Mouse (Mus musculus): ENCODE data around the gene Ube2ql1.

Gene Ube2ql1

GRCm38 (mm10) chr13:69739759-69740135 is at the start of gene Ube2ql1:
Gene Ube2ql1, minus strand, starts transcription at chr13:69739889.
- DNase-seq (ENCODE audit: low spot score) = peak; percentile 81

GRCm38 (mm10) chr13:69788704-69789103 is 49.0 kb upstream of the Ube2ql1 start:
- DNase-seq (ENCODE audit: low spot score) = no peak

GRCm38 (mm10) chr13:69778221-69778620 is 38.5 kb upstream of the Ube2ql1 start:
- DNase-seq (ENCODE audit: low spot score) = no peak

GRCm38 (mm10) chr13:69772358-69772757 is 32.7 kb upstream of the Ube2ql1 start:
- DNase-seq (ENCODE audit: low spot score) = no peak

GRCm38 (mm10) chr13:69770538-69771456 is 31.1 kb upstream of the Ube2ql1 start:
- no peak for DNase-seq (ENCODE audit: low spot score)

- no peak for DNase-seq (ENCODE audit: low spot score)
Observed at GRCm38 (mm10) chr13:69768152-69768551, 28.5 kb upstream of the Ube2ql1 start.

- no peak for DNase-seq (ENCODE audit: low spot score)
Observed at GRCm38 (mm10) chr13:69764646-69765045, 25.0 kb upstream of the Ube2ql1 start.

GRCm38 (mm10) chr13:69761393-69761792 is 21.7 kb upstream of the Ube2ql1 start:
- peak; percentile 6 for DNase-seq (ENCODE audit: low spot score)

- no peak for DNase-seq (ENCODE audit: low spot score)
Observed at GRCm38 (mm10) chr13:69758979-69759378, 19.3 kb upstream of the Ube2ql1 start.

GRCm38 (mm10) chr13:69752875-69753274 is 13.2 kb upstream of the Ube2ql1 start:
- DNase-seq (ENCODE audit: low spot score) = no peak

- DNase-seq (ENCODE audit: low spot score) = no peak
Observed at GRCm38 (mm10) chr13:69751510-69751909, 11.8 kb upstream of the Ube2ql1 start.

- DNase-seq (ENCODE audit: low spot score) = no peak
Observed at GRCm38 (mm10) chr13:69748756-69749155, 9.1 kb upstream of the Ube2ql1 start.

- peak; percentile 25 for DNase-seq (ENCODE audit: low spot score)
Observed at GRCm38 (mm10) chr13:69740331-69741285, 919 bp upstream of the Ube2ql1 start.

- DNase-seq (ENCODE audit: low spot score) = no peak
Observed at GRCm38 (mm10) chr13:69739091-69739758, 464 bp downstream of the Ube2ql1 start.

GRCm38 (mm10) chr13:69738461-69738971 is 1.2 kb downstream of the Ube2ql1 start:
- DNase-seq (ENCODE audit: low spot score) = no peak

GRCm38 (mm10) chr13:69737444-69738185 is 2.1 kb downstream of the Ube2ql1 start:
- no peak for DNase-seq (ENCODE audit: low spot score)

- DNase-seq (ENCODE audit: low spot score) = no peak
Observed at GRCm38 (mm10) chr13:69732636-69733035, 7.1 kb downstream of the Ube2ql1 start.

- no peak for DNase-seq (ENCODE audit: low spot score)
Observed at GRCm38 (mm10) chr13:69725376-69725775, 14.3 kb downstream of the Ube2ql1 start.

- peak; percentile 68 for DNase-seq (ENCODE audit: low spot score)
Observed at GRCm38 (mm10) chr13:69721141-69721540, 18.5 kb downstream of the Ube2ql1 start.

- no peak for DNase-seq (ENCODE audit: low spot score)
Observed at GRCm38 (mm10) chr13:69717860-69718598, 21.7 kb downstream of the Ube2ql1 start.

Measured in ovary, adult 18-20 months (tissue).